Mouse (Mus musculus) bone marrow, adult 2 months (tissue): ENCODE measurements around the gene Hadh.

Experiments
- CTCF ChIP-seq: fragments of 200-500 bp; IDR thresholded peaks from 2 replicates; pipeline ENCODE4 v1.5.1; 2011; ENCODE audit warnings: low read length, control low read depth; ENCODE audit not compliant: control insufficient read depth, insufficient read depth
- POLR2A ChIP-seq: fragments of 200-500 bp; IDR thresholded peaks from 2 replicates; pipeline ENCODE4 v1.6.1; 2011; ENCODE audit warnings: low read depth, mild to moderate bottlenecking, control low read depth, low read length, borderline replicate concordance; ENCODE audit not compliant: control insufficient read depth

DNA sequence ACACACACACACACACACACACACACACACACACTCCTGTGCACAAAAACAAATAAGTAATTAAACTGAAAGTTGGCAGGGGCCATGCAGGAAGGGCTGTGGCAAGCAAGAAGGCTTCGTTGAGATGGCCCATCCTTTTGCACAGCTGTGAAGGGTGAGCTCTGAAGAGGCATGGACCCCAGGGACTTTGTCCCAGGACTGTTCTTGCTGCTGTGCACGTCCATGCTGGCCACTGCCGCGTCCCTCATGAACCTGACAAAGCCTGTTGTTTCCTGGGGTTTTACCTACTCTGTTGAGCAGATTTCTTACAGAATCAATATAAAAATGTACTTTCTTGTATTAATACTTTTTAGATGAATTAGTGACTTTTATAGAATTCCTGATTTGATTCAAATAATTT is 20.0 kb upstream of the Hadh start:
- TF ChIP-seq CTCF (no peak), POLR2A (no peak)
